Mouse (Mus musculus): Measurements from ENCODE around the gene Larp6.

The Larp6 gene

DNA sequence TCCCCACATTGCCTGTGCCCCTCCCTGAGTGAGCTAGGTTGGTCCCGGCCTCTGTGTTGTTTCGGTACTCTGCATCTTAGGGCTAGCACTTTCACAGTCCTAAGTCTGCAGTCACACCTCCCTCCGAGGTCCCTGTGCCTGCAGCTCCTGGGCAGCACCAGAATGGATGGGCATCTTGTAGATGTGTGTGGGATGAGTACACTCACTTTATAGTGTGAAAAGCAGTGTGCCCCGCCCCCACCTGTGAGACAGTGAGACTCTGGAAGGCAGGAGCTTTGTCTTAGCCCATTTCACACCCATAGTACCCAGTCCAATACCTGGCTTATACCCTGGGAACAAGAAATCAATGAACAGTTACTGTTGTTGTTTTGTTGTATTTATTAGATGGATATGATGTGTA, 2.5 kb downstream of the Larp6 start:
- no peak for DNase-seq (ENCODE audit: low read depth)

GRCm38 (mm10) chr9:60715828-60716227, 3.0 kb downstream of the Larp6 start:
- DNase-seq (ENCODE audit: low read depth): no peak

- DNase-seq (ENCODE audit: low read depth): peak; percentile 71
Observed at GRCm38 (mm10) chr9:60718284-60718683, 5.5 kb downstream of the Larp6 start.

DNA sequence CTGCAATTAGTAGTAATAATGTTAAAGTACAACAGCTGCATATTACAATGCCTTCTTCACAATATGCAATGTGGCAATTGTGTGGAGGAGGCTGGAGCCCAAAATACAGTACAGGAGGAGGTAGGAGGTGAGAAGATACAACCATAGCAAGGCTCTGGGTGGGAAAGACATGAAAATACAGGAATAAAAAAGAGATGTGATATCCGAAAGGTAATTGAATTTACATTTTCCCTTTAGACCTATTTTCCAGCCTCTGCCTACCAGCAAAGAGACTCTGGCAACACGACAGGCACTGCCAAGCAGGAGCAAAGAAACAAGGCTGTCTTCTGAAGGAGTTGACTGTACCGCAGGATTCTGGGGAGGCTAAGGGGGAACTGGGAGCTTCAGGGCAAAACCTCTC, 6.9 kb downstream of the Larp6 start:
- no peak for DNase-seq (ENCODE audit: low read depth)

DNA sequence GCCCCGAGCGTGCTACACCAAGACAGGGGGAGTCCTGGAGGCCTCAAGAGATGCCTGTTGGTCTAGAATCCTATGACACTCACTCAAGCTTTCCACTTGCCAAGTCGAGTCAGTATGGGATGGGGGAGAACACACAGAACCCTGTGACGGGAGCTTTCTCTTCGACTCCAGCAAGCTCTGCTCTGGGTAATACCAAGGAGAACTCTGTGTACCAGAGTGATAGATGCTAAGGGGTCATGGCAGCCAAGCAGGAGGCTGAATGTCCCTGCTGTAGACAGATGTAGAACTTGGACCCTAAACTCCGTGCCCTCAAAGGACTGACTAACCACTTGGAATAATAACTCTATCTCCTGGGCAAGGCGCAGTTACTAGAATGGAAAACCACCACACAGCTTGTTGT, 12.2 kb downstream of the Larp6 start:
- no peak for DNase-seq (ENCODE audit: low read depth)

DNA sequence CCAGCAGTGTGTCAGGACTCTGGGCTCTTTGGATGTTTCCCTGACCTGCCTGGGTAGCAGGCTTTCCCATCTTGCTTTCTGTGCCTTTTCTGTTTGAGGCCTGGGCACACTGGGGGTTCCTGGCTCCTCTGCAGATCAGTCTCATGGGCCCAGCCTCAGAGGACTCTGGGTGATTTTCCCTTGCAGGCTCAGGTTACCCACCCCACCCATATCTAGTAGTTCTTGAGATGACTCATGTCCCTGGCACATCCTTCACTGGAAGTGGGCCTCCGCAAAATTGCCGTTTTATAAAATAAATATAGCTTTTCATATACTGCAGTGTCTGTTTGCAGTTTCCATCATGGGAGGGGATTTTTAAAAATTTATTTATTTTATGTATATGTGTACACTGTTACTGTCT, 21.5 kb downstream of the Larp6 start:
- no peak for DNase-seq (ENCODE audit: low read depth)

DNA sequence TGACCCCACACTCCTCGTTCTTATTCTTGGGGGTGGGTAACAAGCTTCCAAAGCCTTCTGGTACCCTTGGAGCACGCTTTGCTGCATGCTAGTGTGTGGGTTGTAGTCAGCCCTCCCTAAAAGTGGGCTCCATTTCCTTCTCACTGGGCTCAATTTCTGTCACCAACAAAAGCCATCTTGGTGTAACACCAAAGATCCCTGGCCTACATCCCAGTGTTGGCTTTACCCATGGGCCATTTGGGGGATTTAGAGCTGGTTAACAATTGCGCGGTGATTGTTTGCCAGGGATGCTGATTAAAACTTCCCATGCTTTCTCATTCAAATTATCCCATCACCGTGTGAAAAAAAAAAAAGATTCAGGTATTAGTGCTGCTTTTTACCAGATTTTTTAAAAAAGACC, 26.3 kb downstream of the Larp6 start:
- DNase-seq (ENCODE audit: low read depth): no peak

GRCm38 (mm10) chr9:60741436-60741835, 28.6 kb downstream of the Larp6 start:
- DNase-seq (ENCODE audit: low read depth): no peak

GRCm38 (mm10) chr9:60742516-60742915, 29.7 kb downstream of the Larp6 start:
- DNase-seq (ENCODE audit: low read depth): no peak

DNA sequence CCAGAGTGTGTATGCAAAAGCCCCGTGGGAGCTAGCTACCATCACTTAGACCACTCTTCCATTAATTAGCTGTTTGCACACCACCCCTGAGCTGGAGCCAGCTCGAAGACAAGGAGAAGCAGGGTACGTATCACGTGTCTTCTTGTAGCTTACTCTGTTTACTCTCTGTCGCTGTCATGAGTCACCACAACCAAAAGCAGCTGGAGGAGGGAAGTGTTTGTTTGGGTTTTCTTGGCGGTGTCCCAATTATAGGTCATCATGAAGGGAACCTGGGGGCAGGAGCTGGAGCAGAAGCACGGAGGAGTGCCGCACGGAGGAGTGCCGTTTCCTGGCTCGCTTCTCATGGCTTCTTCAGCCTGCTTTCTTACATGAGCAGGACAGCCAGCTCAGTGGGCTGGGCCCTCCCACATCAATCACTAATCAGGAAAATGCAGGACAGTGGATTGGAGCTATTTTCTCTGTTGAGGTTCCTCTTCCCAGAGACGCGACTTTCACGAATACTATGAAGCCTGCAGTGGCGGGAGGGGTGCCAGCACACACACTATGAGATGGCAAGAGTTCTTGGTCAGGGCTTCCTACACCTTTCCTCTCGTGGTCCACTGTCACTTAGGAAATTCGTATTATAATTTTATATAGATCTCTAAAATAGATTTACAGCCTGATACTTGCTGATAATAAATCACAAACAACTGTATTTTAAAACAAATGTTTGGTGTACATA, 30.6 kb downstream of the Larp6 start:
- no peak for DNase-seq (ENCODE audit: low read depth)

DNA sequence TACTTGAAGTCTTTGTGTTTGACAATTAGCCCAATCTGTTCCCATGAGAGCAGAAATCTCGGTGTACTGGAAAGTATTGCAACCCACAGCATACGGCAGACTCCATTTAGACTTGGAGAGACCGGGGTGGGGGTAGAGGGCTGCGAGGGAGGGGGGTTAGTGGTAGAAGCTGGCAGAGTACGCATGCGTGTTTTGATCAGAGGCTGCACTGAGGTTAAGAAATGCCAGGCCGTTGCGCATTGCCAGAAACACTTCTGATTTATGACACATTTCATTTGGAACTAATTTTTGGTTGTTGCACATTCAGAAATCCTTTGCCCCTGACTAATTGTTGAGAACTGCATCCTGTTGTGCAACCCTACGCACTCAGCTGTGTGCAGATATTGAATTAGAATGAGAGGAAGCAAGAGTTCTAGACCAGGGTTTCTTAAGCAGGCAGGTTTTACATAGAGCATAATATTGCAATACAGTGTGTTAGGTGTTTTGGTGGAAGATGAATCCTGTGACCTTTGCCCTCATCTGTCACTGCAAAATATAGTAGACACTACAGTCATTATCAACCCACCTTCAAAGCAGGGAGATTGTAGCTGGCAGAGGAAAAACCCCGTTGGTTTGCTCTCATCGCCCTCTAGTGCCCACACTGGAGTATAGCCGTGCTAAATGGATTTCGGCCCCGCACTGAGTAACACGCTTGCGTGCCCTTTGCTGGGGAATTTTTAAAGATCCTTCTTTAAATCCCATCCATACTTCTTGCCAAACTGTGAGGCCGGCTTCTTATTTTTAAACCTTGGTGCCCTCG, 31.6 kb downstream of the Larp6 start:
- peak; percentile 88 for DNase-seq (ENCODE audit: low read depth)

DNA sequence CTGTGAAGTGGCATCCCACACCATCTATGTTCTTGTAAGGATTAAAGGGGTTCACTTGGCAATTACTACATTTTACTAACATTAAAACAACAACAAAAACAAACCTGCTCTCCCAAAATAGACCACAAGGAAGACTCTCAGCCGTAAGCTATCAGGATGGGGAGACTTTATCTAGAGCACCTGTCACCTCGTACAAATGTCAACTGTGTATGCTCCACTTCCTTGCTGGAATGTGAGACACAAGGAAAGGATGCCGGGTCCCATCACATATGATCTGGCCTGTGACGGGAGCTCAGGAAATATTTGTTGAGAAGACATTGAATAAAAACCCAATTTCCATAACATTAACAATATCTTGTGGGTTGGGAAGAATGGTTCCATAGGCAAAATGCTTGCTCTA, 32.2 kb downstream of the Larp6 start:
- DNase-seq (ENCODE audit: low read depth): no peak

DNA sequence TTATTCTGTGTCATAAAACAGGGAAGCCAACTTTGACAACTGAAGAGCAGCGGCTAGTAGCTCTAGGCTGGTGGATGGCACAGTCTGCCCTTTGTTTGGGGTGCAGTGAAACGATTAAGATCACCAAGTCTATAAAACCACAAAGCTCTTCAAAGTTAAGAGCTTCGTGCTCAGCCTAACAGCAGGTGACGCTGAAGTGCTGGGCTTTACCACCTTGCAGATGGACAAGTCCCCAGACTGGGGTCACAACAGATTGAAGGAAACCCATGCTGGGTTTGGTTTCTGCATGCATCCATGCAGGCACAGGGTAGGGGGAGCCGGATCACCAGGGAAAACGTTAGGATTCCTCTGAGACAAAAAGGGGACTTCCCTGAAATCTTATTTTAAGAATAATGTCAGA, 33.8 kb downstream of the Larp6 start:
- no peak for DNase-seq (ENCODE audit: low read depth)

- no peak for DNase-seq (ENCODE audit: low read depth)
Observed at GRCm38 (mm10) chr9:60747672-60748071, 34.9 kb downstream of the Larp6 start.

GRCm38 (mm10) chr9:60748191-60748590, 35.4 kb downstream of the Larp6 start:
- DNase-seq (ENCODE audit: low read depth): no peak

DNA sequence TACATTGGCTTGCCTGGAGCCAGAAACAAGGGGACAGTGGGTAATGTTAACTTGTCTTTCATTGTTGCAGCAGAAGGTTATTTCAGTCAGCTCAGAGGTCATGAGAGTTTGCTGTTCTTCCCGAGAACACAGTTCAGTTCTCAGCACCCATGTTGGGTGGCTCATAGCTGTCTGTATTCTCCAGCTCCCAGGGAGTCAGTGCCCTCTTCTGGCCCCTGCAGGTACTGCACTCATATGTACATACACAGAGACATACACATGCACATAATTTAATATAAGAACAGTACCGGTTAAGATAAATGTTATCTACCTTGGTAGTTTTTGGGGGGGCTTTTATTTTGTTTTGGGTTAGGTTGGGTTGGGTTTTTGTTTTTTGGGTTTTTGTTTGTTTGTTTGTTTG, 36.3 kb downstream of the Larp6 start:
- DNase-seq (ENCODE audit: low read depth): no peak

DNA sequence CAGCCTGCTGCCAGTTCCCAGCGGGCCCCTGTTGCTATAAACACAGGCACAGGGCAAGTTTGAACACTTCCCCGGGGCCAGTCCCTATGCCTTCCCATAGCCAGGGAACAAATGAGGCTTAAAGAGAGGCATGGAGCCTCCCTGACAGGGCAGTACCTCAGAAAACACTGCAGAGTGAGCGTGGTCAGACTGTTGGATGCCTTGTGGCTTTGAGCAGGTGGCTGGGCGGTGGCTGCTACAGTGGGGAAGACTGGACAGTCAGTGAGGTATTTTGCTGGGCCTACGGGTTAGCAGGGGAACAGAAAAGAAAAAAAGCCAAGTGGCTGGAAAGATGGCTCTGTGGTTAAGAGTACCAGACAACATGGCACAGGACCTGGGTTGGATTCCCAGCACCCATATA, 38.3 kb downstream of the Larp6 start:
- DNase-seq (ENCODE audit: low read depth): no peak

DNA sequence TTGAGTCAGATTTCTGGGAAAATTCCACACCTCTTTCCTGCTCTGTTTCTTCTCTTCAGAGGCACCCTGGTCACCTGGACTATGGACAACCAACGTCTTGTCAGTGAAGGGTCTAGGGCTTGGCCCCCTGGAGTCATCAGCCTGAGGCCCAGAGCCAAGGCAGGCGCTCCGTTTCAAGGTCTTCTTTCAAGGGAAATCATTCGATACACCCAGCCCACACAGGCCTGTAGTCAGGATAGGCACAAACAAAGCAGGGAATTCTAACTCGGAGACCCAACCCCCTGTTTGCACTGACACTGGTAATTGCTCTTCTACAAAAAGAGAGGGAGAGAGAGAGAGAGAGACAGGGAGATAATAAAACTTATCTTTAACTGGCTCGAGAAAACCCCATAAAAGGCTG, 39.2 kb downstream of the Larp6 start:
- no peak for DNase-seq (ENCODE audit: low read depth)

- no peak for DNase-seq (ENCODE audit: low read depth)
Observed at GRCm38 (mm10) chr9:60752636-60753035, 39.8 kb downstream of the Larp6 start.

- no peak for DNase-seq (ENCODE audit: low read depth)
Observed at GRCm38 (mm10) chr9:60756258-60756657, 43.5 kb downstream of the Larp6 start.

DNA sequence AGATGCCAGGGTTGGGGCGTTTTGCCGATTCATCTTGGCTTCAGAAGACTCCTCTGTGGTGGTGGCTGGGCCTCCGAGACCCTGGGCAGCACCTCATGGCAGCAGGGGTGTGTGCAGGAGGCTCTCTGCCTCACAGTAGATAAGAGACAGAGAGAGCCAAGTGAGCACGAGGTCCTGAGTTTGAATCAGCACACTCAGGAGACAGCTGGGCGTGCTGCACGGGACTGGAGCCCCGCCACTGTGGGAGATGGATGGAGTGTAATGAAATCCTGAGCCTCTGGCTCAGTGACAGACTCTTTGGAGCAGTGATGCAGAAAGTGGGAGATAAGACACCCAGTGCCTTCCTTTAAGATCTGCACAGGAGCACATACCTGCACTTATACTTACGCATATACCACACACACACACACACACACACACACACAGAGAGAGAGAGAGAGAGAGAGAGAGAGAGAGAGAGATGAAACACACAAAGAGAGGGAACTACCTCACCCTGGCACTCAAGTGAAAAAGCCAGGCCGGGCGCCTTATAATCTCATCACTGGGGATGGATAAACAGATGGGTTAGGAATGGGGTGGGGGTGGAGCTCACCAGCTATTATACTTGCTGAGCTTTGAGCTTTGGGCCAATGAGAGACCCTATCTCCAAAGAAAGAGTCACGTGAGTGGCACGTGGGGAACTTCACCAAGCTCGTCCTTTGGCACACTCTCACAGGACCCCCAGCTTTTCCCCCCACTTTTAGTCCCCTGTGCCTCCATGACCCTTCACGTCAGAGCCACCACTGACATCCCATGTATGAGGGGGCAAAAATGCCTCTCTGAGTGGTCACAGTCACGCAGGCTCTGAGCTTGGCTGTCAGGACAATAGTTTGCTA, 44.3 kb downstream of the Larp6 start:
- no peak for DNase-seq (ENCODE audit: low read depth)

GRCm38 (mm10) chr9:60757817-60758216, 45.0 kb downstream of the Larp6 start:
- DNase-seq (ENCODE audit: low read depth): no peak
